ENCODE assay signal across 8 mouse cellular contexts in genomic region chr7:44604139-44604606, GRCm38 (mm10). TPM values are rescaled to one million over a fixed set of nuclear protein-coding genes. Genes with fewer than 3 reads are reported as not detected.
DNase-seq lines count a peak whose midpoint lies in the region; ATAC-seq and TF ChIP-seq lines count a peak whose summit lies in the region.

No protein-coding gene starts in this region.

- no peak for TF ChIP-seq POLR2A in small intestine, adult 2 months (IDR thresholded peaks at IDR 0.05; ENCODE audit: low read depth, low read length)

- WGBS in heart, postnatal 0 days, result 1% methylated on average over 15 of the region's 25 CpGs
- under 1% methylated on average over 23 of the region's 25 CpGs for WGBS in liver, embryonic 11.5 days
- WGBS in small intestine, adult 2 months, result 12% methylated on average over 25 of the region's 25 CpGs

- no peak for TF ChIP-seq EP300 in heart, postnatal 0 days (IDR thresholded peaks at IDR 0.05; ENCODE audit: low read depth)

- H3K27ac ChIP-seq in left cerebral cortex, adult 2 months, result no peak overlapping the region
- H3K27ac ChIP-seq in heart, postnatal 0 days (ENCODE audit: low read depth), result no peak overlapping the region
- no peak overlapping the region for H3K27ac ChIP-seq in liver, embryonic 11.5 days (ENCODE audit: low read depth, low read length)
- no peak overlapping the region for H3K27ac ChIP-seq in small intestine, adult 2 months (ENCODE audit: insufficient read depth, low read depth, low read length)

- peaks cover 67% of the 10 kb centered on the region for H3K27me3 ChIP-seq in heart, postnatal 0 days (ENCODE audit: control insufficient read depth, insufficient read depth, low read length)
- peaks cover 75% of the 10 kb centered on the region for H3K27me3 ChIP-seq in liver, embryonic 11.5 days (replicated peaks; ENCODE audit: control insufficient read depth, insufficient read depth, low read length)
- peaks cover 14% of the 10 kb centered on the region for H3K27me3 ChIP-seq in small intestine, adult 2 months (ENCODE audit: control insufficient read depth, insufficient read depth, low read length)

- H3K9ac ChIP-seq in heart, postnatal 0 days (replicated peaks; ENCODE audit: low read depth, low read length), result no peak overlapping the region
- no peak overlapping the region for H3K9ac ChIP-seq in liver, embryonic 11.5 days (ENCODE audit: low read depth, low read length)

- intact Hi-C loops in left cerebral cortex, adult 2 months (cut with DNase I), result no loop called here

- no peaks in the 10 kb centered on the region for H3K36me3 ChIP-seq in heart, postnatal 0 days (replicated peaks; ENCODE audit: control insufficient read depth, insufficient read depth, low read length)
- H3K36me3 ChIP-seq in liver, embryonic 11.5 days (ENCODE audit: control insufficient read depth, insufficient read depth, low read length), result no peaks in the 10 kb centered on the region
- peaks cover 41% of the 10 kb centered on the region for H3K36me3 ChIP-seq in small intestine, adult 2 months (ENCODE audit: control insufficient read depth, insufficient read depth, low read length)

- TF ChIP-seq CTCF in left cerebral cortex, adult 2 months (IDR thresholded peaks at IDR 0.05), result peak; percentile 36
- no peak for TF ChIP-seq CTCF in heart, postnatal 0 days (IDR thresholded peaks at IDR 0.05; ENCODE audit: low read depth)
- no peak for TF ChIP-seq CTCF in small intestine, adult 2 months (IDR thresholded peaks at IDR 0.05; ENCODE audit: extremely low read depth, insufficient read length, insufficient replicate concordance, low read depth, low read length)

- no peak overlapping the region for H3K4me3 ChIP-seq in left cerebral cortex, adult 2 months
- no peak overlapping the region for H3K4me3 ChIP-seq in heart, postnatal 0 days (ENCODE audit: low read depth, low read length)
- H3K4me3 ChIP-seq in liver, embryonic 11.5 days (ENCODE audit: low read depth, low read length), result peak overlapping the region; percentile 33
- peak overlapping the region; percentile 24; the same call in 1 of the 2 replicates for H3K4me3 ChIP-seq in small intestine, adult 2 months (ENCODE audit: low read depth, low read length)

- H3K4me2 ChIP-seq in heart, postnatal 0 days (ENCODE audit: low read depth, low read length), result 0 out of 2 replicates have a peak overlapping the region, but pooled peaks have one; percentile 4
- H3K4me2 ChIP-seq in liver, embryonic 11.5 days, result peak overlapping the region; percentile 59

- no peaks in the 10 kb centered on the region for H3K4me1 ChIP-seq in heart, postnatal 0 days (ENCODE audit: control insufficient read depth, insufficient read depth)
- H3K4me1 ChIP-seq in liver, embryonic 11.5 days (replicated peaks; ENCODE audit: control insufficient read depth, insufficient read depth, low read length), result no peaks in the 10 kb centered on the region; the same call in 1 of the 2 replicates
- H3K4me1 ChIP-seq in small intestine, adult 2 months (ENCODE audit: control insufficient read depth, insufficient read depth, insufficient read length, low read length), result no peaks in the 10 kb centered on the region; the same call in none of the 2 replicates

- peak in 1 of 2 experiments; percentile 36 for DNase-seq in left cerebral cortex, adult 2 months (ENCODE audit: extremely low spot score in 1 of 2, low spot score in 2 of 2)
- DNase-seq in left cerebral cortex, adult 8-10 months (ENCODE audit: low spot score in 2 of 2), result no peak
- DNase-seq in cerebellum, adult 9-10 months, result peak; percentile 78
- DNase-seq in heart, postnatal 0 days (ENCODE audit: low spot score), result no peak
- DNase-seq in liver, embryonic 11.5 days (ENCODE audit: low spot score), result peak; percentile 67
- no peak for DNase-seq in gastrocnemius, adult 18-20 months (ENCODE audit: low spot score)
- no peak for DNase-seq in ovary, postnatal 14 days (ENCODE audit: low spot score)

- ATAC-seq in heart, postnatal 0 days (ENCODE audit: insufficient read depth, low read depth), result no peak
- no peak; the same call in 1 of the 2 replicates for ATAC-seq in liver, embryonic 11.5 days (replicated peaks; ENCODE audit: low FRiP score)

- H3K9me3 ChIP-seq in heart, postnatal 0 days (replicated peaks; ENCODE audit: control insufficient read depth, low read length), result no peaks in the 10 kb centered on the region
- no peaks in the 10 kb centered on the region for H3K9me3 ChIP-seq in liver, embryonic 11.5 days (ENCODE audit: control insufficient read depth, low read length)

RNA-seq across cellular contexts. Expression of gene Kcnc3, which starts 13.7 kb away (rescaled TPM):
- total RNA-seq in left cerebral cortex, adult 2 months (2021), result 100 to 1,000 TPM; 114 to 122 TPM
- 10 to 100 TPM; 85.4 to 98.3 (median 97.3) TPM for total RNA-seq in left cerebral cortex, adult 8-10 months (2022)
- not detected in 2 replicates for total RNA-seq in heart, postnatal 0 days (2014; rRNA removed; ENCODE audit: low replicate concordance)
- not detected in 2 replicates for polyA plus RNA-seq in heart, postnatal 0 days (2015; fragmentation: Nextera tagmentation; extraction: Ambion mirVana)
- 0.22 and 0.23 TPM in 2 replicates for polyA plus RNA-seq in liver, embryonic 11.5 days (2014; fragmentation: Nextera tagmentation; extraction: Ambion mirVana)
- polyA plus RNA-seq in small intestine, adult 2 months (2012; rRNA removed), result 3.1 and 3.4 TPM in 2 replicates
- 1 to 10 TPM; 3.7 to 5.1 TPM for total RNA-seq in gastrocnemius, adult 18-20 months (2021)

RNA-seq across cellular contexts. Expression of gene Napsa, which starts 32.0 kb away (rescaled TPM):
- under 1 TPM in 1 of 2 experiments, not detected in 1; 0.29 TPM for total RNA-seq in left cerebral cortex, adult 2 months (2021)
- total RNA-seq in left cerebral cortex, adult 8-10 months (2022), result not detected
- total RNA-seq in heart, postnatal 0 days (2014; rRNA removed; ENCODE audit: low replicate concordance), result 1.2 TPM in 1 of 2 replicates, not detected in the other
- 0.65 and 0.81 TPM in 2 replicates for polyA plus RNA-seq in heart, postnatal 0 days (2015; fragmentation: Nextera tagmentation; extraction: Ambion mirVana)
- polyA plus RNA-seq in liver, embryonic 11.5 days (2014; fragmentation: Nextera tagmentation; extraction: Ambion mirVana), result 1.4 and 2.1 TPM in 2 replicates
- polyA plus RNA-seq in small intestine, adult 2 months (2012; rRNA removed), result 6.4 and 11.1 TPM in 2 replicates
- under 1 TPM; 0.47 to 0.91 TPM for total RNA-seq in gastrocnemius, adult 18-20 months (2021)

RNA-seq across cellular contexts. Expression of gene Nr1h2, which starts 50.4 kb away (rescaled TPM):
- total RNA-seq in left cerebral cortex, adult 2 months (2021), result 10 to 100 TPM; 78.4 to 82.5 TPM
- 10 to 100 TPM; 61.1 to 71.4 (median 64.3) TPM for total RNA-seq in left cerebral cortex, adult 8-10 months (2022)
- total RNA-seq in heart, postnatal 0 days (2014; rRNA removed; ENCODE audit: low replicate concordance), result 60.9 and 70.3 TPM in 2 replicates
- polyA plus RNA-seq in heart, postnatal 0 days (2015; fragmentation: Nextera tagmentation; extraction: Ambion mirVana), result 50.1 and 51.3 TPM in 2 replicates
- polyA plus RNA-seq in liver, embryonic 11.5 days (2014; fragmentation: Nextera tagmentation; extraction: Ambion mirVana), result 65.6 and 69.2 TPM in 2 replicates
- polyA plus RNA-seq in small intestine, adult 2 months (2012; rRNA removed), result 174 and 295 TPM in 2 replicates
- total RNA-seq in gastrocnemius, adult 18-20 months (2021), result 10 to 100 TPM; 42.7 to 45.2 TPM

RNA-seq across cellular contexts. Expression of gene Pold1, which starts 55.5 kb away (rescaled TPM):
- 1 to 10 TPM; 8.8 to 9.4 TPM for total RNA-seq in left cerebral cortex, adult 2 months (2021)
- 10 to 100 TPM; 10.5 to 13.8 (median 12.8) TPM for total RNA-seq in left cerebral cortex, adult 8-10 months (2022)
- total RNA-seq in heart, postnatal 0 days (2014; rRNA removed; ENCODE audit: low replicate concordance), result 36.1 and 41.8 TPM in 2 replicates
- polyA plus RNA-seq in heart, postnatal 0 days (2015; fragmentation: Nextera tagmentation; extraction: Ambion mirVana), result 18.3 and 18.9 TPM in 2 replicates
- 119 and 128 TPM in 2 replicates for polyA plus RNA-seq in liver, embryonic 11.5 days (2014; fragmentation: Nextera tagmentation; extraction: Ambion mirVana)
- polyA plus RNA-seq in small intestine, adult 2 months (2012; rRNA removed), result 27.3 and 46.9 TPM in 2 replicates
- 1 to 10 TPM; 4.6 to 4.8 TPM for total RNA-seq in gastrocnemius, adult 18-20 months (2021)

Comparison
In these comparisons a context has a peak if more than half of its experiments do, and no peak if none do; other contexts are left out.
1. DNase-seq: peak in cerebellum, adult 9-10 months (single experiment) and liver, embryonic 11.5 days (single experiment); none in left cerebral cortex, adult 8-10 months (0 of 2), heart, postnatal 0 days (single experiment), gastrocnemius, adult 18-20 months (single experiment) and ovary, postnatal 14 days (single experiment).
2. H3K4me3 ChIP-seq: peak in liver, embryonic 11.5 days (single experiment) and small intestine, adult 2 months (single experiment); none in left cerebral cortex, adult 2 months (single experiment) and heart, postnatal 0 days (single experiment).
3. RNA of gene Kcnc3, which starts 13.7 kb away (total RNA-seq): 114 to 122 TPM in left cerebral cortex, adult 2 months and 85.4 to 98.3 TPM in left cerebral cortex, adult 8-10 months; 3.7 to 5.1 TPM in gastrocnemius, adult 18-20 months and not detected in heart, postnatal 0 days; every median in the first group is over 10 times any median in the second.